Mouse (Mus musculus): Measurements from ENCODE around the gene Trpm5. TPM values are rescaled to one million over a fixed set of nuclear protein-coding genes. Genes with fewer than 3 reads are reported as not detected.

The Trpm5 gene
- not detected in 2 replicates for total RNA-seq (2015)
- not detected in 2 replicates for total RNA-seq (2017)

GRCm38 (mm10) chr7:143094592-143095553 lies at the start of gene Trpm5:
Gene Trpm5, minus strand, starts transcription at chr7:143094642.
- peak; percentile 56 for ATAC-seq (ENCODE audit: poor library complexity, severe bottlenecking)

GRCm38 (mm10) chr7:143142680-143143079 lies 48.2 kb upstream of the Trpm5 start:
- ATAC-seq (ENCODE audit: poor library complexity, severe bottlenecking) = no peak

GRCm38 (mm10) chr7:143139932-143140331 lies 45.5 kb upstream of the Trpm5 start:
- no peak for ATAC-seq (ENCODE audit: poor library complexity, severe bottlenecking)

- peak; percentile 73 for ATAC-seq (ENCODE audit: poor library complexity, severe bottlenecking)
Observed at GRCm38 (mm10) chr7:143138789-143139188, 44.3 kb upstream of the Trpm5 start.

GRCm38 (mm10) chr7:143136561-143136960 lies 42.1 kb upstream of the Trpm5 start:
- ATAC-seq (ENCODE audit: poor library complexity, severe bottlenecking) = no peak

GRCm38 (mm10) chr7:143136125-143136524 lies 41.7 kb upstream of the Trpm5 start:
- ATAC-seq (ENCODE audit: poor library complexity, severe bottlenecking) = no peak

GRCm38 (mm10) chr7:143132815-143133214 lies 38.4 kb upstream of the Trpm5 start:
- ATAC-seq (ENCODE audit: poor library complexity, severe bottlenecking) = peak; percentile 91

GRCm38 (mm10) chr7:143124902-143125301 lies 30.5 kb upstream of the Trpm5 start:
- no peak for ATAC-seq (ENCODE audit: poor library complexity, severe bottlenecking)

GRCm38 (mm10) chr7:143123876-143124669 lies 29.6 kb upstream of the Trpm5 start:
- no peak for ATAC-seq (ENCODE audit: poor library complexity, severe bottlenecking)

GRCm38 (mm10) chr7:143122191-143122590 lies 27.7 kb upstream of the Trpm5 start:
- ATAC-seq (ENCODE audit: poor library complexity, severe bottlenecking) = no peak

- ATAC-seq (ENCODE audit: poor library complexity, severe bottlenecking) = peak; percentile 13
Observed at GRCm38 (mm10) chr7:143119826-143120225, 25.4 kb upstream of the Trpm5 start.

GRCm38 (mm10) chr7:143119407-143119806 lies 25.0 kb upstream of the Trpm5 start:
- ATAC-seq (ENCODE audit: poor library complexity, severe bottlenecking) = peak; percentile 34

GRCm38 (mm10) chr7:143116521-143116920 lies 22.1 kb upstream of the Trpm5 start:
- no peak for ATAC-seq (ENCODE audit: poor library complexity, severe bottlenecking)

- ATAC-seq (ENCODE audit: poor library complexity, severe bottlenecking) = no peak
Observed at GRCm38 (mm10) chr7:143114773-143115172, 20.3 kb upstream of the Trpm5 start.

GRCm38 (mm10) chr7:143112395-143112794 lies 18.0 kb upstream of the Trpm5 start:
- ATAC-seq (ENCODE audit: poor library complexity, severe bottlenecking) = no peak

GRCm38 (mm10) chr7:143111719-143112118 lies 17.3 kb upstream of the Trpm5 start:
- ATAC-seq (ENCODE audit: poor library complexity, severe bottlenecking) = no peak

- no peak for ATAC-seq (ENCODE audit: poor library complexity, severe bottlenecking)
Observed at GRCm38 (mm10) chr7:143110803-143111202, 16.4 kb upstream of the Trpm5 start.

GRCm38 (mm10) chr7:143109696-143110095 lies 15.3 kb upstream of the Trpm5 start:
- ATAC-seq (ENCODE audit: poor library complexity, severe bottlenecking) = no peak

GRCm38 (mm10) chr7:143108996-143109660 lies 14.7 kb upstream of the Trpm5 start:
- ATAC-seq (ENCODE audit: poor library complexity, severe bottlenecking) = no peak

GRCm38 (mm10) chr7:143108200-143108599 lies 13.8 kb upstream of the Trpm5 start:
- ATAC-seq (ENCODE audit: poor library complexity, severe bottlenecking) = no peak
